Mouse (Mus musculus) lung, adult 2 months (tissue): ENCODE measurements around the gene Cdca7l.

ENCODE experiments used
- CTCF ChIP-seq: fragments of 200-500 bp; IDR thresholded peaks from 2 replicates; pipeline ENCODE4 v1.5.1; 2011; ENCODE audit warnings: mild to moderate bottlenecking, low read length, control low read depth; ENCODE audit not compliant: insufficient read depth
- POLR2A ChIP-seq: fragments of 200-500 bp; IDR thresholded peaks from 2 replicates; pipeline ENCODE4 v1.6.1; 2011; ENCODE audit warnings: low read depth, mild to moderate bottlenecking, control low read depth, low read length, borderline replicate concordance; ENCODE audit errors: extremely low read depth

DNA sequence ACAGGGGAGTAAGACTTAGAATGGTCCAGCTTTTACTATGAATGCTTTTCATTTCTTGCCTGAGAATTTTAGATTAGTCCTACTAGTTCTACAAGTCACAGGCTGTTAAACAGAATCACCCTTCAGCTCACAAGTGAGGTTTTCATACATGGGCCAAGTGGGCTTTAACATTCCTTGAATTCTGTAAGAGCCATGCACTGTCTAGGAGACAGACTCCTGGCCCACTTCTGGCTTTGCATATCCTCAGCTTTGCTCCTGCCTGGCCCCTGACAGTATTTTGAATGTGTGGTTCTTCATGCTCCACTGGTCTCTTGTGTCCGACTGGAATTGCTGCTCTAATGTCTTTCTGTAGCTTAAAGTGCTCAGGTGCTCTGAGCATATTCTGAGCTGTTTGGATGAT lies 20.7 kb upstream of the Cdca7l start:
- TF ChIP-seq CTCF, result no peak
- TF ChIP-seq POLR2A, result no peak
